Mouse (Mus musculus) heart, adult 2 months (tissue): ENCODE measurements at regions not wholly inside any gene's neighbourhood (a gene's known extent, or its start where the extent isn't known, plus 50 kb on each side); places are given as distances from the start of the nearest gene placed in this dataset.

Experiments
- CTCF ChIP-seq: fragments of 200-600 bp; IDR thresholded peaks from 2 replicates; pipeline ENCODE4 v1.8.1; 2022; ENCODE audit warnings: antibody characterized with exemption, mild to moderate bottlenecking, moderate library complexity
- EP300 ChIP-seq: fragments of 200-500 bp; IDR thresholded peaks from 2 replicates; pipeline ENCODE4 v1.6.1; 2011; ENCODE audit warnings: low read depth, low read length, control low read depth; ENCODE audit not compliant: insufficient read depth

- TF ChIP-seq CTCF, result no peak
- TF ChIP-seq EP300, result no peak
Observed at GRCm38 (mm10) chrX:11826737-11827408, 333.3 kb downstream of the Bcor start.
